Mouse (Mus musculus): ENCODE data around the gene Dgkd.
"Not testable (repeated sequence)": the region's sequence is repeated elsewhere in the genome, so short reads cannot be mapped to it uniquely, and the experiment has no call there.

Dgkd gene

GRCm38 (mm10) chr1:87852892-87853600 lies at the start of gene Dgkd:
Gene Dgkd, plus strand, starts transcription at chr1:87853287.
- DNase-seq = peak; percentile 85

GRCm38 (mm10) chr1:87803576-87803975 lies 49.5 kb upstream of the Dgkd start, which contains the start of gene Sag:
Gene Sag, plus strand, starts transcription at chr1:87803680.
- no peak for DNase-seq

- no peak for DNase-seq
Observed at GRCm38 (mm10) chr1:87807751-87808150, 45.3 kb upstream of the Dgkd start.

- DNase-seq = no peak
Observed at GRCm38 (mm10) chr1:87811391-87811790, 41.7 kb upstream of the Dgkd start.

- no peak for DNase-seq
Observed at GRCm38 (mm10) chr1:87812061-87812460, 41.0 kb upstream of the Dgkd start.

- no peak for DNase-seq
Observed at GRCm38 (mm10) chr1:87813155-87813554, 39.9 kb upstream of the Dgkd start.

GRCm38 (mm10) chr1:87813681-87814080 lies 39.4 kb upstream of the Dgkd start:
- no peak for DNase-seq

GRCm38 (mm10) chr1:87824420-87824995 lies 28.6 kb upstream of the Dgkd start:
- DNase-seq = no peak

GRCm38 (mm10) chr1:87825281-87825680 lies 27.8 kb upstream of the Dgkd start:
- DNase-seq = no peak

GRCm38 (mm10) chr1:87825991-87826390 lies 27.1 kb upstream of the Dgkd start:
- no peak for DNase-seq

GRCm38 (mm10) chr1:87826474-87826873 lies 26.6 kb upstream of the Dgkd start:
- no peak for DNase-seq

- not testable (repeated sequence) for DNase-seq
Observed at GRCm38 (mm10) chr1:87827476-87827875, 25.6 kb upstream of the Dgkd start.

GRCm38 (mm10) chr1:87828185-87828584 lies 24.9 kb upstream of the Dgkd start:
- peak; percentile 85 for DNase-seq

- peak; percentile 38 for DNase-seq
Observed at GRCm38 (mm10) chr1:87828926-87829580, 24.0 kb upstream of the Dgkd start.

GRCm38 (mm10) chr1:87829621-87830211 lies 23.4 kb upstream of the Dgkd start:
- DNase-seq = peak; percentile 69

GRCm38 (mm10) chr1:87836453-87836852 lies 16.6 kb upstream of the Dgkd start:
- no peak for DNase-seq

GRCm38 (mm10) chr1:87837018-87837417 lies 16.1 kb upstream of the Dgkd start:
- no peak for DNase-seq

- no peak for DNase-seq
Observed at GRCm38 (mm10) chr1:87840411-87841208, 12.5 kb upstream of the Dgkd start.

- DNase-seq = peak; percentile 86
Observed at GRCm38 (mm10) chr1:87846801-87847474, 6.1 kb upstream of the Dgkd start.

GRCm38 (mm10) chr1:87847475-87848168 lies 5.5 kb upstream of the Dgkd start:
- peak; percentile 43 for DNase-seq

- peak; percentile 59 for DNase-seq
Observed at GRCm38 (mm10) chr1:87848237-87848996, 4.7 kb upstream of the Dgkd start.

Data from thymus, postnatal 14 days (tissue).